Mouse (Mus musculus): ENCODE measurements around the gene Upk3bl. TPM values are rescaled to one million over a fixed set of nuclear protein-coding genes. Genes with fewer than 3 reads are reported as not detected.
"Not testable (repeated sequence)": the region's sequence is repeated elsewhere in the genome, so short reads cannot be mapped to it uniquely, and the experiment has no call there.

Upk3bl gene
- polyA plus RNA-seq, 1 experiment: not detected

DNA sequence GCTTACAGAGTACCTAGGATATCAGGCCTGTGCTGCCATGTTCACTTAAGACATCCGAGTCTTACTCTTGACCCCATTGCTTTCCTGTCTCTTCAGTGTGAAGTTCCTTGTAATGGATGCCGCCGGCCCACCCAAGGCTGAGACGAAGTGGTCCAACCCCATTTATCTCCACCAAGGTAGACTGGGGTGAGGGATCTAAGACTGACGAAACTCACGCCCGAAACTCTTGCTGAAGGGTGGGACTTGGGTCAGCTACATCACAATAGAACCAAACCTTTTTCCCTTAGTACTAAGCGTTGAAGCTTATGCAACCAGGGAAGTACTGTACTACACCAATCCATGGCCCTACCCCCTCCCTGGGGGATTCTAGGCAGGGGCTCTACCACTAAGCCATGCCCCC, 12.6 kb upstream of the Upk3bl start:
- Histone ChIP-seq H3K4me1 (ENCODE audit: control insufficient read depth) (peaks cover 9% of the 10 kb centered on the region), H3K4me3 (replicated peaks) (no peak overlapping the region), H3K9me3 (ENCODE audit: control insufficient read depth, low read length) (no peaks in the 10 kb centered on the region), H3K36me3 (ENCODE audit: control insufficient read depth) (no peaks in the 10 kb centered on the region), H3K27me3 (ENCODE audit: control insufficient read depth) (peaks cover 4% of the 10 kb centered on the region; the same call in 1 of the 2 replicates)
- no peak for TF ChIP-seq GATA1 (IDR thresholded peaks at IDR 0.05; ENCODE audit: low read length)
- no peak for TF ChIP-seq TAL1 (IDR thresholded peaks at IDR 0.05; ENCODE audit: low read length)

DNA sequence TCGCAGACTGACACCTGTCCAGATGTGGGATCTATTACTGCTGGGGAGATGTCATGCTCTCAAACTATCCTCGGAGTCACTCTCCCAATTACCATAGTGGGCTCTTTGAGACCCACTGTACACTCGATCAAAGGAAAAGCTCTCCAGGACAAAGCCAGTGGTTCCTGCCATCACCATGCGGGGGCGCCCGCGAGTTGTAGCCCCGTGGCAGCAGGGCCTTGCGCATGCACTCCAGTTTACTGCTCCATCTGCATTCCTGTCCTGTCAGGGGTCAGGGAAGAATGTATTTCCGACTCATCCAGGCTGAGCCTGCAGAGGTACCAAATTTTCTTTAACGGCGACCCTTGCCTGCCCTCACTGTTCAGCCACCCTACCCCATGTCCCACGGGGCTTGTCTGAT, 9.4 kb upstream of the Upk3bl start:
- Histone ChIP-seq H3K27me3 (ENCODE audit: control insufficient read depth) (peaks cover 3% of the 10 kb centered on the region; the same call in 1 of the 2 replicates), H3K9me3 (ENCODE audit: control insufficient read depth, low read length) (no peaks in the 10 kb centered on the region), H3K4me1 (ENCODE audit: control insufficient read depth) (peaks cover 7% of the 10 kb centered on the region), H3K4me3 (replicated peaks) (no peak overlapping the region), H3K36me3 (ENCODE audit: control insufficient read depth) (no peaks in the 10 kb centered on the region)
- no peak for TF ChIP-seq GATA1 (IDR thresholded peaks at IDR 0.05; ENCODE audit: low read length)
- no peak for TF ChIP-seq TAL1 (IDR thresholded peaks at IDR 0.05; ENCODE audit: low read length)

- TF ChIP-seq TAL1 (IDR thresholded peaks at IDR 0.05; ENCODE audit: low read length): no peak
- TF ChIP-seq GATA1 (IDR thresholded peaks at IDR 0.05; ENCODE audit: low read length): no peak
- Histone ChIP-seq H3K4me1 (ENCODE audit: control insufficient read depth) (peaks cover 7% of the 10 kb centered on the region), H3K4me3 (replicated peaks) (no peak overlapping the region), H3K27me3 (ENCODE audit: control insufficient read depth) (no peaks in the 10 kb centered on the region), H3K9me3 (ENCODE audit: control insufficient read depth, low read length) (no peaks in the 10 kb centered on the region), H3K36me3 (ENCODE audit: control insufficient read depth) (no peaks in the 10 kb centered on the region)
Observed at GRCm38 (mm10) chr5:136045408-136045807, 8.9 kb upstream of the Upk3bl start.

GRCm38 (mm10) chr5:136045987-136046386, 8.3 kb upstream of the Upk3bl start:
- TF ChIP-seq TAL1 (IDR thresholded peaks at IDR 0.05; ENCODE audit: low read length): no peak
- TF ChIP-seq GATA1 (IDR thresholded peaks at IDR 0.05; ENCODE audit: low read length): no peak
- H3K27me3 ChIP-seq (ENCODE audit: control insufficient read depth): no peaks in the 10 kb centered on the region
- H3K9me3 ChIP-seq (ENCODE audit: control insufficient read depth, low read length): no peaks in the 10 kb centered on the region
- H3K4me3 ChIP-seq (replicated peaks): no peak overlapping the region
- no peaks in the 10 kb centered on the region for H3K36me3 ChIP-seq (ENCODE audit: control insufficient read depth)
- peaks cover 5% of the 10 kb centered on the region for H3K4me1 ChIP-seq (ENCODE audit: control insufficient read depth)

DNA sequence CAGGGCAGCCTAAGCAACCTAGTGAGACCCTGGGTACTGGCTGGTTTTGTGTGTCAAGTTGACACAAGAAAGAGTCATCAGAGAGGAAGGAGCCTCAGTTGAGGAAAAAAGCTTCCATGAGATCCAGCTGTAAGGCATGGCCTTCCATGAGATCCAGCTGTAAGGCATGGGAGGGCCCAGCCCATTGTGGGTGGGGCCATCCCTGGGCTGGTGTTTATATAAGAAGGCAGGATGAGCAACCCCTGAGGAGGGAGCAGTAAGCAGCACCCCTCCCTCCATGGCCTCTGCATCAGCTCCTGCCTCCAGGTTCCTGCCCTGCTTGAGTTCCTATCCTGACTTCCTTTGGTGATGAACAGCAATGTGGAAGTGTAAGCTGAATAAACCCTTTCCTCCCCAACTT, 5.8 kb upstream of the Upk3bl start:
- H3K27me3 ChIP-seq (ENCODE audit: control insufficient read depth); H3K4me1 ChIP-seq (ENCODE audit: control insufficient read depth); H3K4me3 ChIP-seq (replicated peaks): not testable (repeated sequence)

DNA sequence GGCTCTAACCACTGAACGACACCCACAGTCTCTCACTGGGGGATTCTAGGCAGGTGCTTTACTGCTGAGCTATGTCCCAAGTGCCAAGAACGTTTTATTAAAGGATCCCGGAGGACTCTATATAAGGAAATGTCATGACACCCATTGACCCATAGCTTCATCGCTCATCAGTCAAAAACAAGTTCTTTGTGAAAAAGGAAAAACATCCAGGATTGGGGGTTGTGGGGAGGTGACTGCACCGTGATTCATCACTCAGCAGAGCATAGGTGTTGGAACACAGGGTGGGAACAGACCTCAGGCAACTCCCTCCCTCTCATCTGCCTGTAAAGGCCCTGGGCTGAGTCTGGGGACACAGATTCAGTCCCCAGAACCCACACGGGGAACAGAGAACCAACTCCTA, 4.4 kb upstream of the Upk3bl start:
- no peak for TF ChIP-seq GATA1 (IDR thresholded peaks at IDR 0.05; ENCODE audit: low read length)
- TF ChIP-seq TAL1 (IDR thresholded peaks at IDR 0.05; ENCODE audit: low read length): no peak
- H3K27me3 ChIP-seq (ENCODE audit: control insufficient read depth): no peaks in the 10 kb centered on the region
- no peaks in the 10 kb centered on the region for H3K4me1 ChIP-seq (ENCODE audit: control insufficient read depth)
- H3K4me3 ChIP-seq (replicated peaks): no peak overlapping the region
- H3K36me3 ChIP-seq (ENCODE audit: control insufficient read depth): no peaks in the 10 kb centered on the region
- no peaks in the 10 kb centered on the region for H3K9me3 ChIP-seq (ENCODE audit: control insufficient read depth, low read length)

More for the DNA sequence above, 5.8 kb upstream of the Upk3bl start:
- H3K36me3 ChIP-seq (ENCODE audit: control insufficient read depth); H3K9me3 ChIP-seq (ENCODE audit: control insufficient read depth, low read length): not testable (repeated sequence)

DNA sequence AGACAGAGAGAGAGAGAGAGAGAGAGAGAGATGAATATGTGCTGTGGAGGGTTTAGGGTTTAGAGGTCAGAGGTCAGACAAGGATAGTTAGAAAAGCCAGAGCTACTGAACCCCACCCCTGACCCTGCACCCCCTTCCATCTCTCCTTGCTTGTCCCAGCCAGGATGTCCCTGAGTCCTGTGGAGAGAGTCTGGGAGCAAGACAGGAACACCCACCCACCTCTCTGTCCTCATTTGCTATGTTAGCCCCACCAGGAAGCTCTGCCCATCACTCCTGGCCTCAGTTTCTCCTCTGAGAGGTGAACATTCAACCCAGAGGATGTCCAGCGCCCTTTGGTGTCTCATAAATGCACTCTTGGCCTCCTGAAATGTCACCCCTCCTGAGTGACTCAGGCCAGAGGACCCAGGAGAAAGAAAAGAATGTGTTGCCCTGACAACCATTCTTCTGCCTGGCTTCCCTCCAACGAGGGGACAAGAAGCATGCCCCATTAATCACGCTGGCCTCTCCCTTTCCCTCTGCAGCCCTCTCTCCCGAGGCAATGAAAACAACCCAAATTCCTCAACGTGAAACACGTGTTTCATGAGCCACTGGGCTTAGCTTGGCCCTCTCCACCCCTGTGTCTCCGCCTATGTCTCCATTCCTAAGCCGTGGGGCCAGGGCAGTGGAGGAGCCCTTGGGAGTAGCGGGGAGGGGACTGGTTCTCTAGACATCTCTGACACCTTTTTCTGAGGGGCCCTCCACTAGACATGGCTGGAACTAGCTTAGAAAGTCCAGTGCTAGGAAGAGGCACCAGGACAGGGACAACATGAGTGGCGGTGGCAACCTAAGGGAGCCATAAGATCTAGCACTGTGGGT, 2.8 kb upstream of the Upk3bl start:
- H3K9me3 ChIP-seq (ENCODE audit: control insufficient read depth, low read length): no peaks in the 10 kb centered on the region
- H3K4me1 ChIP-seq (ENCODE audit: control insufficient read depth): no peaks in the 10 kb centered on the region
- H3K4me3 ChIP-seq (replicated peaks): no peak overlapping the region
- H3K36me3 ChIP-seq (ENCODE audit: control insufficient read depth): no peaks in the 10 kb centered on the region
- TF ChIP-seq TAL1 (IDR thresholded peaks at IDR 0.05; ENCODE audit: low read length) (no peak), GATA1 (IDR thresholded peaks at IDR 0.05; ENCODE audit: low read length) (no peak)
- no peaks in the 10 kb centered on the region for H3K27me3 ChIP-seq (ENCODE audit: control insufficient read depth)

- TF ChIP-seq GATA1 (IDR thresholded peaks at IDR 0.05; ENCODE audit: low read length): no peak
- TF ChIP-seq TAL1 (IDR thresholded peaks at IDR 0.05; ENCODE audit: low read length): no peak
- H3K4me3 ChIP-seq (replicated peaks): no peak overlapping the region
- H3K9me3 ChIP-seq (ENCODE audit: control insufficient read depth, low read length): no peaks in the 10 kb centered on the region
- H3K4me1 ChIP-seq (ENCODE audit: control insufficient read depth): no peaks in the 10 kb centered on the region
- peaks cover 9% of the 10 kb centered on the region for H3K27me3 ChIP-seq (ENCODE audit: control insufficient read depth)
- no peaks in the 10 kb centered on the region for H3K36me3 ChIP-seq (ENCODE audit: control insufficient read depth)
Observed at GRCm38 (mm10) chr5:136052861-136053655, 1.2 kb upstream of the Upk3bl start.

GRCm38 (mm10) chr5:136056062-136056461, 1.8 kb downstream of the Upk3bl start:
- TF ChIP-seq GATA1 (IDR thresholded peaks at IDR 0.05; ENCODE audit: low read length): no peak
- no peak for TF ChIP-seq TAL1 (IDR thresholded peaks at IDR 0.05; ENCODE audit: low read length)
- H3K9me3 ChIP-seq (ENCODE audit: control insufficient read depth, low read length): no peaks in the 10 kb centered on the region
- no peak overlapping the region for H3K4me3 ChIP-seq (replicated peaks)
- H3K27me3 ChIP-seq (ENCODE audit: control insufficient read depth): peaks cover 23% of the 10 kb centered on the region
- no peaks in the 10 kb centered on the region for H3K4me1 ChIP-seq (ENCODE audit: control insufficient read depth)
- H3K36me3 ChIP-seq (ENCODE audit: control insufficient read depth): no peaks in the 10 kb centered on the region
